Mouse (Mus musculus) liver, embryonic 16.5 days (tissue): ENCODE results near the gene Ndufv3. TPM values are rescaled to one million over a fixed set of nuclear protein-coding genes. Genes with fewer than 3 reads are reported as not detected.
"Not testable (repeated sequence)": the region's sequence is repeated elsewhere in the genome, so short reads cannot be mapped to it uniquely, and the experiment has no call there.

Experiments used
- ATAC-seq: fragments of 200-750 bp; cut with Nextera tagmentation; 2 replicates; pipeline ENCODE4 v1.8.0; 2017; ENCODE audit warnings: low read depth, mild to moderate bottlenecking, moderate number of reproducible peaks, moderate library complexity
- H3K27ac ChIP-seq: fragments of 300-500 bp; sonication (generic); 2 replicates; pipeline ENCODE4 v1.5.1; 2014; ENCODE audit warnings: mild to moderate bottlenecking, low read length
- H3K27me3 ChIP-seq: fragments of 300-500 bp; sonication (generic); 2 replicates; pipeline ENCODE4 v1.6.1; 2014; ENCODE audit warnings: low read depth, low read length, mixed read lengths; ENCODE audit not compliant: control insufficient read depth, insufficient read depth
- H3K36me3 ChIP-seq: fragments of 300-500 bp; sonication (generic); 2 replicates; pipeline ENCODE4 v1.6.1; 2014; ENCODE audit warnings: mild to moderate bottlenecking; ENCODE audit not compliant: control insufficient read depth, insufficient read depth
- H3K4me1 ChIP-seq: fragments of 300-500 bp; sonication (generic); 2 replicates; pipeline ENCODE4 v1.6.1; 2014; ENCODE audit warnings: low read depth, low read length, mixed read lengths; ENCODE audit not compliant: control insufficient read depth
- H3K4me2 ChIP-seq: fragments of 300-500 bp; sonication (generic); 2 replicates; pipeline ENCODE4 v1.6.1; 2014; ENCODE audit warnings: low read depth, low read length, mixed read lengths
- H3K4me3 ChIP-seq: fragments of 300-500 bp; sonication (generic); 2 replicates; pipeline ENCODE4 v1.5.1; 2014; ENCODE audit warnings: low read depth, mild to moderate bottlenecking, low read length
- H3K9ac ChIP-seq: fragments of 300-500 bp; sonication (generic); 2 replicates; pipeline ENCODE4 v1.6.1; 2014; ENCODE audit warnings: low read depth, low read length
- H3K9me3 ChIP-seq: fragments of 300-500 bp; sonication (generic); replicated peaks from 2 replicates; pipeline ENCODE4 v1.6.1; 2016; ENCODE audit warnings: low read length; ENCODE audit not compliant: control insufficient read depth
- WGBS: fragments of 180-500 bp; shearing (Covaris S2); extraction: QIAGEN DNeasy Blood & Tissue Kit; methylation state at CpG from one replicate; pipeline ENCODE4 v1.1.7; 2014; ENCODE audit not compliant: insufficient replicate concordance; 5-methylcytosine and 5-hydroxymethylcytosine counted together
- polyA plus RNA-seq: library from polyadenylated mRNA; unstranded; fragments of >200 nt; fragmentation: Nextera tagmentation; extraction: Ambion mirVana; gene quantifications from 2 replicates; pipeline ENCODE4 v1.2.1, GENCODE M21; 2015

Gene Ndufv3
- polyA plus RNA-seq, 1 experiment from 2014 or later: 169 TPM

DNA sequence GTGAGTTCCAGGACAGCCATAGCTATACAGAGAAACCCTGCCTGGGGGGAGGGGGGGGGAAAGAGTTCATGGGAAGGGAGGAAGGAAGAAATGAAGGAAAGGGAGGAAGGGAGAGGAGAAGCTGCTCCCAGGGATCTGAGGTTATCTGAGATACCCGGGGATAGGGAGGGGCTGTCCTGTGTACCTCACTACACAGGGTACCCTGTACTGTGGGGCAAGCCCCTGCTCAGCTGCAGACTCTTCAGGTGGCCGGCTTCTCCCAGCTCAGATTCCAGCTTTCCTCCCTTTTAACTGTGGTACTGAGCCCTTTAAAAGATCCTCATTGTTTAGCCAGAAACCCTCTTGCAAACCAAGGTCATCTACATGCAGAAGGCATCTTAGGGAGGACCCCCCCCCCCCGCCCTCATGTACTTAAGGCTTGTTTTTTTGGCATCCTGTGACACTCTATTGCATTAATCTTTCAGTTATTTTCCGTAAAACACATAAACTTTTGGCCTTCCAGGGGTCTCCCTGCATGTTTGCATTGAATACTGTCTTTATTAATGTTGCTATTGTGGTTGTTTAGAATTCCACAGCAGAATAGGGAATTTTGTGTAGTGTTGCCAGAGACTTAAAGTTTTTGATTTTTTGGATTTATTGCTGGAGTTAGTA, 21.0 kb downstream of the Ndufv3 start:
- ATAC-seq: no peak
- WGBS: 48% methylated on average over 4 of the region's 4 CpGs
- Histone ChIP-seq H3K36me3 (no peaks in the 10 kb centered on the region), H3K27me3 (no peaks in the 10 kb centered on the region), H3K4me1 (no peaks in the 10 kb centered on the region; the same call in 1 of the 2 replicates), H3K4me2 (no peak overlapping the region), H3K9ac (no peak overlapping the region), H3K27ac (no peak overlapping the region), H3K9me3 (no peaks in the 10 kb centered on the region), H3K4me3 (no peak overlapping the region)

DNA sequence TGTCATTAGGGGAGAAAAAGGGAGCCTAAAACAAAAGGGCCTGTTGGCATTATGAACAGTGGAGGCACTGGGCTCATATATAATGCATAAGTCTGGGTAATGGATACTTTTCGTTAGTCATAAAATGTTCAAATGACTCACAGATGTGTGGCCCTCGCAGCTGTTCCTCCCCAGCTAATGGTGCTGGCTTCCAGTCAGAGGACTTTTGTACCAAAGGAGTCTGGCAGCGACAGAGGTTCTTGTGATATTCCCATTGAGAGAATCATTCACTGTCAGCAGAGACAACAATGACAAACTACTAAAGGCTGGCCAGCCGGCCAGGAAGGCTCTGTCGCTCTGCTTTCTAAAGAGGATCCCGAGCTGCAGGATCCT, 21.5 kb downstream of the Ndufv3 start:
- 61% methylated on average over 6 of the region's 6 CpGs for WGBS
- Histone ChIP-seq H3K9ac (no peak overlapping the region), H3K4me1 (no peaks in the 10 kb centered on the region), H3K27ac (no peak overlapping the region), H3K27me3 (no peaks in the 10 kb centered on the region), H3K9me3 (no peaks in the 10 kb centered on the region), H3K36me3 (no peaks in the 10 kb centered on the region), H3K4me2 (no peak overlapping the region), H3K4me3 (no peak overlapping the region)
- no peak for ATAC-seq

DNA sequence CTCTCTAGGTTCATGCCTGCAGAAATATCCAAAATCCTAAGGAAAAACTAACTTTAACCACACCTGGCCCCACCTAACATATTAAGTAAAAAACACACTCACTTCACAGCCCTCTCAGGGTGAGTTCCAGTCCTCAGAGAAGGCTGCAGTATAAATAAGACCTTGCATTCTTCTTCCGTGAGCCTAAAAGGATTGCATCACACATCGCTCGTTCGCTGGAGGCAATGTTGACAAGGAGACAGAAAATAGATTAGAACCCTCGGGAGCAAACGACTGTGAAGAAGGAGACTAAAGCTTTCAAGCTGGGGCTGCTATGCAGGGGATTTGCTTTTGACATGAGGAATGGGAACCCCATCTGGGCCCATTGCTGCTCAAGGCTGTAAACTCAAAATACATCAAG, 23.7 kb downstream of the Ndufv3 start:
- 28% methylated on average over 6 of the region's 6 CpGs for WGBS
- no peak for ATAC-seq
- H3K27me3 ChIP-seq: no peaks in the 10 kb centered on the region

DNA sequence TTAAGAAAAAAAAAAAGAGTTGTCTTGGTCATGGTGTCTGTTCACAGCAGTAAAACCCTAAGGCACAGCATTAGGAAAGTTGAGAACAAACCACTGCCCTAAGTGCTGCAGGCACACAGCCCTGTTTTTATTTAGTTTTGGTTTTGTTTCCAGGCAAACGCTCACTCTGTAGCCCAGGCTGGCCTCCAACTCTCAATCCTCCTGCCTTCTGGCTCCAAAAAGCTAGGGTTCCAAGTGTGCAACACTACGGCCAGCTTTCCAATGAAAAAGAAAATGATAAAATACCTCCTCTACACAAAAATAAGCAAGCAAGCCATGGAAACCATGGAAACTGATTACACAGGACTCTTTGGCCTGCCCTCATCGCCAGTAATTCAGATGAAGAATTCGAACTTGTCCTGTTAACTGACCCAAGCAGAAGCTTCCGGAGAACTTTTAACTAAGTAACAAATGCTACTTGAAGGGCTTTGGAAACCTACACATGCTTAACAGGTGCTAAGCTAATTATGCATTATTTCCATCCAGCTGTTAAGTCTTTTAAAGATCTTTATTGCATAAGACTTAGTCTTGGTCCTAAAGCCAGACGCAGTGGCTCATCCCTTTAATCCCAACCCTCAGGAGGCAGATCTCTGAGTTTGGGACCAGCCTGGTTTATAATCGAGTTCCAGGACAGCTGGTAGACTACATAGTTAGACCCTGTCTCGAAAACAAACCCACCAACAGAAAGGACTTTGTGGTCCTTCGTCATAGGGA, 26.7 kb downstream of the Ndufv3 start:
- H3K9me3 ChIP-seq: no peaks in the 10 kb centered on the region
- H3K36me3 ChIP-seq: no peaks in the 10 kb centered on the region
- no peak for ATAC-seq
- H3K4me1 ChIP-seq: no peaks in the 10 kb centered on the region
- 70% methylated on average over 9 of the region's 9 CpGs for WGBS
- no peak overlapping the region for H3K4me2 ChIP-seq
- no peak overlapping the region for H3K27ac ChIP-seq
- no peak overlapping the region for H3K4me3 ChIP-seq
- H3K27me3 ChIP-seq: no peaks in the 10 kb centered on the region
- H3K9ac ChIP-seq: no peak overlapping the region

More for the DNA sequence above, 23.7 kb downstream of the Ndufv3 start:
- H3K4me2 ChIP-seq: no peak overlapping the region
- no peak overlapping the region for H3K27ac ChIP-seq
- H3K9ac ChIP-seq: no peak overlapping the region
- no peaks in the 10 kb centered on the region for H3K36me3 ChIP-seq
- H3K4me3 ChIP-seq: no peak overlapping the region
- H3K9me3 ChIP-seq: no peaks in the 10 kb centered on the region
- no peaks in the 10 kb centered on the region for H3K4me1 ChIP-seq

DNA sequence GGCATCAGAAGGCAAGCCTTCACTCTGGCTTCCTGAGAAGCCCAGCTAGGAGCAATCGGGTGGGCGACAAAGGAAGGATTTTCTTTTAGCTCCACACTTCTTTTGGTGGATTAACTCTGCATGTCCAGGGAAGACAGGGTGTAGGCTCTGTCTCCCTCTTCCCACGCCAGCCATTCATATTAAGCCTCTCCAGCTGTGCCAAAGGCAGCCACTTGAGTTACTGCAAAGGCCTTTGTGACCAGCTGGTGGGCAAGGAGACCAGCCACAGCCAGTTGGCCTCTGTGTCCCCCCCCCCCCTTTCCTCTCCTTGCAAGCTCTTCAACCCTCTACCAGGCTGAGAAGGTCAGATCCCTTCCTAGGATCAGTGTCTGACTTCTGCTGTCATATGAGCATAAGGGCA, 28.1 kb downstream of the Ndufv3 start:
- H3K9ac ChIP-seq: no peak overlapping the region
- 65% methylated on average over 3 of the region's 3 CpGs for WGBS
- no peaks in the 10 kb centered on the region for H3K4me1 ChIP-seq
- no peaks in the 10 kb centered on the region for H3K9me3 ChIP-seq
- no peak for ATAC-seq
- H3K4me2 ChIP-seq: no peak overlapping the region
- no peak overlapping the region for H3K4me3 ChIP-seq
- no peak overlapping the region for H3K27ac ChIP-seq
- H3K27me3 ChIP-seq: no peaks in the 10 kb centered on the region
- no peaks in the 10 kb centered on the region for H3K36me3 ChIP-seq

DNA sequence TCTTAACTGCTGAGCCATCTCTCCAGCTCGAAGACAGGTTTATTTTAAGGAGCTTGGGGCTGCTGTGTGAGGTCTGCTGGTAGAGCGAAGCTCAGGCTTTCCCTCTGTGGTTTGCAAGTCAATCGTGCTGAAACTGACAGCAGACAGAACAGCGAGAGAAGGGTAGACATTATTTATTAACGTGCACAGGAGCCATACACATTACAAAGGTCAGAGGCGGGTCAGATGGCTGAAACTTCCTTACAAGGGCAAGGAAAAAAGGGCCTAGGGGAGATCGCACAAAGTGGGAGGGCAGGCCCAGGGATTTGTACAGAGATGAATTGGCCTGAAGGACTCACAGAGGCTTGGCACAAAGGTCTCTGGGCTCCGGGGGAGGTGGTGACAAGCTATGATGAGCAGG, 29.5 kb downstream of the Ndufv3 start:
- 50% methylated on average over 8 of the region's 8 CpGs for WGBS
- Histone ChIP-seq H3K9me3 (no peaks in the 10 kb centered on the region), H3K4me2 (no peak overlapping the region), H3K9ac (no peak overlapping the region), H3K4me1 (no peaks in the 10 kb centered on the region), H3K4me3 (no peak overlapping the region), H3K27ac (no peak overlapping the region), H3K27me3 (no peaks in the 10 kb centered on the region), H3K36me3 (no peaks in the 10 kb centered on the region)
- ATAC-seq: no peak

DNA sequence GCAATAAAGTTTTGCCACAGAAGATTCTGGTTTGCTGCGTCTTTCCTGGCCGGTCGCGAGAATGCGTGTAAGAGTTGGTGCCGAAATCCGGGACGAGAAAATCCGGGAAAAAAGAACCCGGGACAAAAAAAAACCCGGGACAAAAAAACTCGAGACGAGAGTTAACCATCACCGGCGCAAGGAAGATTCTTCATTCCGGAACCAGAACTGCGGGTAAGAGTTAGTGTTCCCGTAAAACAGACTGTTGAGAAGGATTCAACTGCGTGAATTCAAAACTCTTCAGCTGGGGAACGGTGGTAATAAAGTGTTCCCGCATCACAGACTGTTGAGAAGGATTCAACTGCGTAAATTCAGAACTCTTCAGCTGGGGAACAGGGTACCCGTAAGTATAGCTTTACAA, 32.7 kb downstream of the Ndufv3 start:
- WGBS: 77% methylated on average over 23 of the region's 23 CpGs
- H3K9ac ChIP-seq, ATAC-seq: not testable (repeated sequence)

DNA sequence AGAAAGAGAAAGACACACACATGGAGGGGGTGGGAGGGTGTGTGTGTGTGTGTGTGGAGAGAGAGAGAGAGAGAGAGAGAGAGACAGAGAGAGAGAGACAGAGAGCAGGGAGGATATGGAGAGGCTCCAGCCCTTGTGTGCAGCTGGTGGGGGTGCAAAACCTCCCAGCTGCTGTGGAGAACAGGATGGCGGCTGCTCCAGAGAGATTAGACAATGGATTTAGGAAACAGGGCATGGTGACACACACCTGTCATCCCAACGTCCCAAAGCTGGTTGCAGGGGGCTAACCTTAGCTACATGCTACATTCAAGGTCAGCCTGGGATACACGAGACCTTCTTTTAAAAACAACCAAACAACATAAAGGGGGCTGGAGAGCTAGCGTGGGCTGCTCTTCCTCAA, 36.3 kb downstream of the Ndufv3 start:
- no peaks in the 10 kb centered on the region for H3K9me3 ChIP-seq
- no peak overlapping the region for H3K9ac ChIP-seq
- no peak overlapping the region for H3K27ac ChIP-seq
- no peaks in the 10 kb centered on the region for H3K27me3 ChIP-seq
- no peaks in the 10 kb centered on the region for H3K36me3 ChIP-seq
- WGBS: 45% methylated on average over 4 of the region's 4 CpGs
- ATAC-seq: no peak
- no peak overlapping the region for H3K4me2 ChIP-seq
- no peaks in the 10 kb centered on the region for H3K4me1 ChIP-seq
- H3K4me3 ChIP-seq: no peak overlapping the region

More for the DNA sequence above, 32.7 kb downstream of the Ndufv3 start:
- not testable (repeated sequence) for H3K4me3 ChIP-seq, H3K27ac ChIP-seq, H3K9me3 ChIP-seq, H3K27me3 ChIP-seq, H3K4me1 ChIP-seq, H3K4me2 ChIP-seq, H3K36me3 ChIP-seq

DNA sequence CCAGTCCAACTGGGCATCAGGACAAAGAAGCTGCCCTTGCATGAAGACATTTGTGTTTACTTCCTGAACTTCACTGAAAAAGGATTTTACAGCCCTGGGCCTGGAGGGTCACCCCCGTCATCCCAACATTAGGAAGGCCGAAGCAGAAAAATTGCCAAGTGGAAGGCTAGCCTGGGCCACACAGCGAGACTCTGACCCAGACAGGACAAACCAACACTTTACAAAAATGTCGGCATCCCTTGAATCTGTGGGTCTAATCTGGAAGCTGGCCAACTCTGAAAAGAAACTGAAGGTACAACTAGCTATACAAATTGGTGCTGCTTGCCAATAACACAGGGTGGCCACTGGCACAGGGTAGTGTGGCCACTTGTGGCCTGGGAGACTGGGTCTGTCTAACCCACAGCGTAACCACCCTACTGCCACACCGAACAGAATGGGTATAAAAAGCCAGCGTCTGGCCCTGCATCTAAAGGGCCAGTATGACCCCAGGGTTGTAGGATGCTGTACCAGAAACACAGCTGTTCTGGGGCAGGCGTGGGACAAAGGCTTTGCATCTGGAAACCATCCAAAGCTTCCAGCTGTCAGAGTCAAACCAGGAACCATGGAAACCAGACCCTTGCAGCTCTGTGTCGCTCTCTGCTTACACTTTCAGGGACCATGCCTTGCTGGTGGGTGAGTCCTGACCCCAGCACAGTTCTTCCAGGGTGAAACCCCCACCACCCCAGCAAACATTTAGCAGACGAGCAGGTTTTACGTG, 37.4 kb downstream of the Ndufv3 start:
- ATAC-seq: peak; percentile 9; the same call in 1 of the 2 replicates

More for the DNA sequence above, 37.4 kb downstream of the Ndufv3 start:
- WGBS: 64% methylated on average over 11 of the region's 11 CpGs
- H3K36me3 ChIP-seq: no peaks in the 10 kb centered on the region
- H3K27me3 ChIP-seq: no peaks in the 10 kb centered on the region
- H3K9ac ChIP-seq: no peak overlapping the region
- H3K4me1 ChIP-seq: no peaks in the 10 kb centered on the region
- H3K4me2 ChIP-seq: no peak overlapping the region
- no peak overlapping the region for H3K4me3 ChIP-seq
- no peaks in the 10 kb centered on the region for H3K9me3 ChIP-seq
- H3K27ac ChIP-seq: no peak overlapping the region
